Mouse (Mus musculus): ENCODE results near the gene Kctd11.
A peak's percentile ranks its signal among the peaks of the same experiment; 100 is the strongest.
"Not testable (repeated sequence)": the region's sequence is repeated elsewhere in the genome, so short reads cannot be mapped to it uniquely, and the experiment has no call there.

Kctd11 gene

GRCm38 (mm10) chr11:69880853-69881603 is at the start of gene Kctd11:
Kctd11 (minus strand) TSS chr11:69881406.
- DNase-seq (ENCODE audit: inconsistent ontology term): peak; percentile 98

DNA sequence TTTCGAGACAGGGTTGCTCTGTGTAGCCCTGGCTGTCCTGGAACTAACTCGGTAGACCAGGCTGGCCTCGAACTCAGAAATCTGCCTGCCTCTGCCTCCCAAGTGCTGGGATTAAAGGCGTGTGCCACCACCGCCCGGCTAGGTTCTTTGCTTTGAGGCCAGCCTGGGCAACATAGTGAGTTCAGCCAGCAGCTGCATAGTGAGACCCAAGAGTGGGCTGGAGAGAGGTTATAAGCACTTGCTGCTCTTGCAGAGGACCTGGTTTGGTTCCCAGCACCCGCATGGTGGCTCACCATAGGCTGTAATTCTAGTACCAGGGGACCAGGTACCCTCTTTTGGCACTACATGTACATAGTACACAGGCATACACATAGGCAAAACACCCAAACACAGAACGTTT is 49.0 kb upstream of the Kctd11 start:
- not testable (repeated sequence) for DNase-seq (ENCODE audit: inconsistent ontology term)

- no peak for DNase-seq (ENCODE audit: inconsistent ontology term)
These were observed 48.5 kb upstream of the Kctd11 start for GRCm38 (mm10) chr11:69929712-69930111.

GRCm38 (mm10) chr11:69927501-69927900 is 46.3 kb upstream of the Kctd11 start:
- DNase-seq (ENCODE audit: inconsistent ontology term): no peak

DNA sequence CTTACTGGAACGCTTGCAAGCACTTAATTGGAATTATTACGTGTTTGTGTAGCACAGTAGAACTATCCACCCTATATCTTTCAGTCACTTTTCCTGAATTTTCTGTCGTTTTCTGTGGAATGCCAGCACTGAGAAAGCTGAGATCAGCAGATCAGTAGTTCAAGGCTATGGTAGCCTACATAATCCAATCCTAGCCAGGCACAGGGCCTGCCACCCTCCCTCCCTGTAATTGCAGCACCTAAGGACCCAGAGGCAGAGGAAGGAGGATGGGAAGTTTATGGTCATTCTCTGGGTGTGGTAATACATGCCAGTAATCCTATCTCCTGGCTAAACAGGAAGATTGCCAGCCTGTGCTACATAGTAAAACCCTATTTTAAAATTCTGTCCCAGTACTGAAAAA is 41.6 kb upstream of the Kctd11 start:
- no peak for DNase-seq (ENCODE audit: inconsistent ontology term)

- no peak for DNase-seq (ENCODE audit: inconsistent ontology term)
These were observed 41.0 kb upstream of the Kctd11 start for GRCm38 (mm10) chr11:69922012-69922756.

DNA sequence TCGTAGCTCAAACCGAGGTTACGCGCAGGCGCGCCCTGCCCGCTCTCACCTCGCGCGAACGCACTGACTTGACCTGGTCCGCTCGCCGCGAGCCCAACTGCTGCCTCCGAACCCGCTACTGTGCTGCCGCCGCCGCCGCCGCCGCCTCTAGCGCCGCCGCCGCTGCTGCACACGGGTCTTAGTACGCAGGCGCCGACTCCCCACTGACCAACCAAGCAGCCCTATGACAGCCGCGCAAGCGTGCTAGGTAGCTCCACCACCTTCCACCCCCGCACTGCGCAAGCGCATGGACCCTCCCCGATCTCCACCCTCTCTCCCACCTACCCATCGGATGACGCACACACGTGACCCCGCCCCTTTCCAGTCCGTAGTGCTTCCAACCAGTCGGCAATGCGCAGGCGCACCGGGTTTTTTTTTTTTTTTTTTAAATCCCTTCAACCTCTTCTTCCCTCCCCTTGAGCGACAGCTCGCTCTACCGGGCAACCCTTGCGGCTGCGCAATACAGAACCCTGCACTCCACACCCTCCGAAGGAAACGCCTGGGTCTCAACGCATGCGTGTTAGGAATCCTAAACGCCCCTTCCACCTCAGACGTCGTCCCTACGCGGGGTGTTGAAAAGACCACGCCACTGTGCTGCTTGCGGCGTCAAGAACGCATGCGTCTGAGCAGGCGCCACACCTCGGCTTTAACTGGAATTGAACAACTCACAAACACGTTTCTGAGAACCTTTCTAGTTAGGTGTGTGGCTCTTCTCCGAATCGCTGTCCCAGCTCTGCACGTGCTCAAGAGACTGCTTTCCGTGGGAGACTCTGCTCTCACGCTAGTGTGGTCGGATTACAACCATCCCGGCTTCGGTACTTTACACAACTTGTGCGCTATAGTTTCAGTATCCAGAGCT is 40.2 kb upstream of the Kctd11 start, which contains the start of gene Eif5a:
Eif5a (minus strand) TSS at position 845 of the 898 bp plus-strand sequence.
- peak; percentile 100 for DNase-seq (ENCODE audit: inconsistent ontology term)

GRCm38 (mm10) chr11:69920266-69921031 is 39.2 kb upstream of the Kctd11 start:
- no peak for DNase-seq (ENCODE audit: inconsistent ontology term)

GRCm38 (mm10) chr11:69919661-69920265 is 38.6 kb upstream of the Kctd11 start:
- peak; percentile 92 for DNase-seq (ENCODE audit: inconsistent ontology term)

DNA sequence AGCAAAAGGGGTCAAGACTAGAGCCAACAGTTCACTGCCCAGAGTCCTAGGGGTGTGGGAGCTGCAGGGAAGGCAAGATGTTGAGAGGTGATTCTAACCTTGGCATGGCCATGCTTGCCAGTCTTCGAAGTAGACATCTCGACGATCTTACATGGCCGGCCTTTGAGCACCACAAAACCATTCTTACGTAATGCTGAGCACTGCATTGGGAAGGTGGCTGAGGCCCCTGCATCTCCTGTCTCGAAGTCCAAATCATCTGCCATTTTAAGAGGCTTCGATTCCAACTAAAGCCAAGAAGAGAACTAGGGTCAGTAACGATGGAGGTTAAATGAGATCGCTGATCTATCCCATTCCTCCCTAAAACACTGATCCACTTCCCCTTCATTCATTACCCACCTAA is 37.8 kb upstream of the Kctd11 start:
- DNase-seq (ENCODE audit: inconsistent ontology term): no peak

DNA sequence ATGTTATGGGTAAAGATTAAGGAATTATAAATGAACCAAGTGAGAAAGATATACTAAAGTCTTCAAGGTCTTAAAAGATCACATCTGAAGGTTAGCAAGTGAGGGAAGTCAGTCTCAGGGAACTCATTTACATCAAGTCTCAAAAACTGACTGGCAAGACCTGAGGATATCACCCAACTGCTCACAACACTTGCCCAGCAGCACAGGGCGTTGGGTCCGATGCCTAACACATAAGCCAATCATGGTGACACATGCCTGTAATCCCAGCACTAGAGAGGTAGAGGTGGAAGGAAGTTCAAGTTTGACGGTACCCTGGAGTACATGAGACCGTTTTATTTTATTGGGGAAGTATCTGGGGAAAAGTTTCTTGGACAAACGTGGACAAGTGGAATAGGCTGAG is 36.9 kb upstream of the Kctd11 start:
- no peak for DNase-seq (ENCODE audit: inconsistent ontology term)

- no peak for DNase-seq (ENCODE audit: inconsistent ontology term)
These were observed 36.3 kb upstream of the Kctd11 start for GRCm38 (mm10) chr11:69917379-69917948.

GRCm38 (mm10) chr11:69916652-69917378 is 35.6 kb upstream of the Kctd11 start:
- not testable (repeated sequence) for DNase-seq (ENCODE audit: inconsistent ontology term)

- no peak for DNase-seq (ENCODE audit: inconsistent ontology term)
These were observed 34.7 kb upstream of the Kctd11 start for GRCm38 (mm10) chr11:69915667-69916627.

GRCm38 (mm10) chr11:69914917-69915430 is 33.8 kb upstream of the Kctd11 start:
- DNase-seq (ENCODE audit: inconsistent ontology term): no peak

DNA sequence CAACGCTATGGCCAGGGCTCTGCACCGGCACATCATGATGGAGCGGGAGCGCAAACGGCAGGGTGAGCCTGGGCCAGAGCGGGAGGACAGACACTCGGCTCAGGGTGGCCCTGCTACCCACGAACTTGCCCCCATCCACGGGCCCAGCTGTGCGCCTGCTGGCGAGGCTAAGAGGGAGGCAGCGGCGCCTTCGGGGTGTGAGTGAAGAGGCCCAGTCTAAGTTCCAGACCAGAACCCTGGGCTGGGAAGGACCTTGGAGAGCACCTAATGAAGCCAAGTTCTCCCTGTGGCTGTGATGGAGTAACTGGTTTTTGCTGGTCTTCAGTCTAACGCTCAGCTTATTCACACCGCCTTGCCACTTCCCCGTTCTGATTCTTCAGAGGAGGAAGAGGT is 33.2 kb upstream of the Kctd11 start:
- peak; percentile 68 for DNase-seq (ENCODE audit: inconsistent ontology term)

DNA sequence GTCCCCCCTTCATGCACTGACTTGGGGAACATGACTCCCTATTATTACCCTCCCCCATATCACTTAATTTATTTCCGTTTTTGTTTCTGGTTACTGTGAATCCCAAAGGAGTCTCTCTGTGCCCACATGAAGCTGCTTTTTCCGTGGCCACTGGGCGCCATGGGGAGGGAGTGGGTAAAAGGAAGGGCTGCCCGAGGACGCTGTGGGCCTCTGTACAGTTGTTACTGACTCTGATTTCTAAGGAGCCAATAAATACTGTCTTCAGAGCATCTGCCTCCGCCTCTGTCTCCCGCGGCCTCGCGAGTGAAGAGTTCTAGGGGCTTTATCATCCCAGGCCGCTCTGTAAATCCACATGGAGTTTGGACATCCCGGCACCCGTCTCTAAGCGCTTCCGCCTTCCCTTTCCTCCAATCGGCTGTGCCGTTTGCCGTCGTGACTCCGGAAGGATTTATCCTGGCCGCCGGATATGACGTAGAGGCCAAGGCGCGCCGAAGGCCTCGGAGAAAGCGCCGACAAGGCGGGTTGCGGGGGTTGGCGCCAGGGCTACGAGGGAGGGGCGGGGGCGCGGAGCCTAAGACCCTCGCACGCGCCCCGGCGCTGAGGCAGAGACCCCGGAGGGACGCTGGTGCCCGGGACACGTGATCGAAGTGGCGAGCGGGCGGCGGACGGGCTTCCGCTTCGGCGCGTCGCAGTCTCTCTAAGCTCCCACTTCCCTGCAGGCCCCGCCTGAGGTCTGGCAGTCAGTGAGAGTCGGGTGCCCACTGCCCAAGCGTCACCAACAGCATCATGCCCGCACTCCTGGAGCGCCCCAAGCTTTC is 32.6 kb upstream of the Kctd11 start, which contains the start of gene Gps2:
Gps2 (plus strand) TSS at position 335 of the 818 bp plus-strand sequence.
- peak; percentile 92 for DNase-seq (ENCODE audit: inconsistent ontology term)
